Mouse (Mus musculus) liver, embryonic 11.5 days (tissue): ENCODE measurements around the gene Xxylt1. TPM values are rescaled to one million over a fixed set of nuclear protein-coding genes. Genes with fewer than 3 reads are reported as not detected.

ENCODE experiments used
- ATAC-seq: fragments of 200-750 bp; cut with Nextera tagmentation; replicated peaks from 2 replicates; pipeline ENCODE4 v1.8.0; 2017; ENCODE audit warnings: moderate number of reproducible peaks, mild to moderate bottlenecking, moderate TSS enrichment, moderate library complexity; ENCODE audit not compliant: low FRiP score
- DNase-seq: peaks from one replicate; pipeline ENCODE4 v3.0.0-alpha.2; 2017; ENCODE audit warnings: low spot score
- H3K27ac ChIP-seq: fragments of 300-500 bp; sonication (generic); 2 replicates; pipeline ENCODE4 v1.5.1; 2014; ENCODE audit warnings: mild to moderate bottlenecking, low read depth, low read length, control low read depth
- H3K27me3 ChIP-seq: fragments of 300-500 bp; sonication (generic); replicated peaks from 2 replicates; pipeline ENCODE4 v1.6.1; 2014; ENCODE audit warnings: low read length, mixed read lengths; ENCODE audit not compliant: control insufficient read depth, insufficient read depth
- H3K36me3 ChIP-seq: fragments of 300-500 bp; sonication (generic); 2 replicates; pipeline ENCODE4 v1.6.1; 2014; ENCODE audit warnings: mild to moderate bottlenecking, low read length, moderate library complexity, mixed read lengths; ENCODE audit not compliant: control insufficient read depth, insufficient read depth
- H3K4me1 ChIP-seq: fragments of 300-500 bp; sonication (generic); replicated peaks from 2 replicates; pipeline ENCODE4 v1.6.1; 2014; ENCODE audit warnings: low read length, mixed read lengths; ENCODE audit not compliant: control insufficient read depth, insufficient read depth
- H3K4me2 ChIP-seq: fragments of 300-500 bp; sonication (generic); 2 replicates; pipeline ENCODE4 v1.6.1; 2014; ENCODE audit warnings: mild to moderate bottlenecking, control low read depth, moderate library complexity
- H3K4me3 ChIP-seq: fragments of 300-500 bp; sonication (generic); 2 replicates; pipeline ENCODE4 v1.5.1; 2014; ENCODE audit warnings: low read depth, low read length, control low read depth
- H3K9ac ChIP-seq: fragments of 300-500 bp; sonication (generic); 2 replicates; pipeline ENCODE4 v1.6.1; 2014; ENCODE audit warnings: low read depth, low read length, control low read depth
- H3K9me3 ChIP-seq: fragments of 300-500 bp; sonication (generic); 2 replicates; pipeline ENCODE4 v1.6.1; 2016; ENCODE audit warnings: low read length, inconsistent platforms, mixed read lengths; ENCODE audit not compliant: control insufficient read depth
- whole genome bisulfite sequencing: fragments of 180-500 bp; shearing (Covaris S2); extraction: QIAGEN DNeasy Blood & Tissue Kit; methylation state at CpG from one replicate; pipeline ENCODE4 v1.1.7; 2014; 5-methylcytosine and 5-hydroxymethylcytosine counted together
- polyA plus RNA-seq: library from polyadenylated mRNA; unstranded; fragments of >200 nt; fragmentation: Nextera tagmentation; extraction: Ambion mirVana; gene quantifications from 2 replicates; pipeline ENCODE4 v1.2.1, GENCODE M21; 2014

Xxylt1 gene
- polyA plus RNA-seq, 1 experiment from 2014 or later, result 10.7 TPM

- 44% methylated on average over 4 of the region's 4 CpGs for WGBS
- ATAC-seq (no peak), DNase-seq (no peak)
- Histone ChIP-seq H3K27ac (no peak overlapping the region), H3K4me3 (no peak overlapping the region), H3K4me2 (no peak overlapping the region), H3K4me1 (peaks cover 15% of the 10 kb centered on the region), H3K36me3 (no peaks in the 10 kb centered on the region), H3K9me3 (no peaks in the 10 kb centered on the region), H3K27me3 (no peaks in the 10 kb centered on the region), H3K9ac (no peak overlapping the region)
Observed at GRCm38 (mm10) chr16:31024997-31025396, 56.2 kb downstream of the Xxylt1 start.

- Histone ChIP-seq H3K27ac (no peak overlapping the region), H3K9me3 (no peaks in the 10 kb centered on the region), H3K4me2 (no peak overlapping the region), H3K4me1 (peaks cover 7% of the 10 kb centered on the region), H3K9ac (no peak overlapping the region), H3K27me3 (no peaks in the 10 kb centered on the region), H3K4me3 (no peak overlapping the region), H3K36me3 (no peaks in the 10 kb centered on the region)
- DNase-seq, result no peak
- 91% methylated on average over 7 of the region's 7 CpGs for WGBS
- no peak for ATAC-seq
Observed at GRCm38 (mm10) chr16:31024221-31024620, 57.0 kb downstream of the Xxylt1 start.

GRCm38 (mm10) chr16:31023803-31024202, 57.4 kb downstream of the Xxylt1 start:
- H3K9ac ChIP-seq, result no peak overlapping the region
- no peak for ATAC-seq
- WGBS, result 89% methylated on average over 8 of the region's 8 CpGs

GRCm38 (mm10) chr16:31022287-31022686, 58.9 kb downstream of the Xxylt1 start:
- H3K4me1 ChIP-seq, result peaks cover 3% of the 10 kb centered on the region; the same call in 1 of the 2 replicates
- no peaks in the 10 kb centered on the region; the same call in 1 of the 2 replicates for H3K36me3 ChIP-seq
- H3K4me2 ChIP-seq, result no peak overlapping the region
- no peaks in the 10 kb centered on the region for H3K27me3 ChIP-seq
- no peak overlapping the region for H3K9ac ChIP-seq
- H3K27ac ChIP-seq, result no peak overlapping the region
- no peak overlapping the region for H3K4me3 ChIP-seq
- ATAC-seq (no peak), DNase-seq (no peak)
- 66% methylated on average over 5 of the region's 5 CpGs for WGBS
- H3K9me3 ChIP-seq, result no peaks in the 10 kb centered on the region

More at GRCm38 (mm10) chr16:31023803-31024202, 57.4 kb downstream of the Xxylt1 start:
- Histone ChIP-seq H3K9me3 (no peaks in the 10 kb centered on the region), H3K36me3 (no peaks in the 10 kb centered on the region), H3K27me3 (no peaks in the 10 kb centered on the region), H3K27ac (no peak overlapping the region), H3K4me3 (no peak overlapping the region), H3K4me1 (peaks cover 3% of the 10 kb centered on the region; the same call in 1 of the 2 replicates), H3K4me2 (no peak overlapping the region)
- no peak for DNase-seq

GRCm38 (mm10) chr16:31019514-31019913, 61.7 kb downstream of the Xxylt1 start:
- Histone ChIP-seq H3K9ac (no peak overlapping the region), H3K4me1 (no peaks in the 10 kb centered on the region), H3K4me3 (no peak overlapping the region), H3K27ac (no peak overlapping the region), H3K9me3 (no peaks in the 10 kb centered on the region), H3K4me2 (no peak overlapping the region), H3K27me3 (no peaks in the 10 kb centered on the region), H3K36me3 (no peaks in the 10 kb centered on the region; the same call in 1 of the 2 replicates)
- ATAC-seq (no peak), DNase-seq (no peak)
- WGBS, result 77% methylated on average over 3 of the region's 3 CpGs

- Histone ChIP-seq H3K4me2 (no peak overlapping the region), H3K27me3 (no peaks in the 10 kb centered on the region), H3K4me1 (no peaks in the 10 kb centered on the region), H3K9ac (no peak overlapping the region), H3K27ac (no peak overlapping the region), H3K36me3 (no peaks in the 10 kb centered on the region; the same call in 1 of the 2 replicates), H3K4me3 (no peak overlapping the region), H3K9me3 (no peaks in the 10 kb centered on the region)
- 87% methylated on average over 10 of the region's 10 CpGs for WGBS
- DNase-seq (no peak), ATAC-seq (no peak)
Observed at GRCm38 (mm10) chr16:31017687-31018413, 63.4 kb downstream of the Xxylt1 start.

GRCm38 (mm10) chr16:31016669-31017068, 64.6 kb downstream of the Xxylt1 start:
- Histone ChIP-seq H3K4me1 (no peaks in the 10 kb centered on the region), H3K9me3 (no peaks in the 10 kb centered on the region), H3K4me2 (no peak overlapping the region), H3K9ac (no peak overlapping the region), H3K27me3 (no peaks in the 10 kb centered on the region), H3K36me3 (no peaks in the 10 kb centered on the region; the same call in 1 of the 2 replicates), H3K4me3 (no peak overlapping the region), H3K27ac (no peak overlapping the region)
- DNase-seq (no peak), ATAC-seq (no peak)
- 78% methylated on average over 2 of the region's 2 CpGs for WGBS

- WGBS, result 57% methylated on average over 8 of the region's 8 CpGs
- no peak overlapping the region for H3K4me3 ChIP-seq
- no peak for ATAC-seq
- no peaks in the 10 kb centered on the region; the same call in 1 of the 2 replicates for H3K36me3 ChIP-seq
- no peaks in the 10 kb centered on the region for H3K9me3 ChIP-seq
- no peak overlapping the region for H3K9ac ChIP-seq
- no peaks in the 10 kb centered on the region for H3K4me1 ChIP-seq
- no peak overlapping the region for H3K4me2 ChIP-seq
- no peak overlapping the region for H3K27ac ChIP-seq
- DNase-seq, result no peak
- no peaks in the 10 kb centered on the region for H3K27me3 ChIP-seq
Observed at GRCm38 (mm10) chr16:31016169-31016568, 65.1 kb downstream of the Xxylt1 start.

GRCm38 (mm10) chr16:31015271-31015670, 66.0 kb downstream of the Xxylt1 start:
- Histone ChIP-seq H3K27me3 (no peaks in the 10 kb centered on the region), H3K4me2 (no peak overlapping the region), H3K9me3 (no peaks in the 10 kb centered on the region), H3K9ac (no peak overlapping the region), H3K36me3 (no peaks in the 10 kb centered on the region; the same call in 1 of the 2 replicates), H3K4me1 (no peaks in the 10 kb centered on the region), H3K27ac (no peak overlapping the region), H3K4me3 (no peak overlapping the region)
- ATAC-seq (no peak), DNase-seq (no peak)
- 75% methylated on average over 1 of the region's 1 CpGs for WGBS
